In genomic region chr16:95340885-95341791, GRCm38 (mm10) we compare ENCODE assay signal across 9 mouse cellular contexts.
DNase-seq lines count a peak whose midpoint lies in the region; ATAC-seq and TF ChIP-seq lines count a peak whose summit lies in the region.
"Had no signal": no experiment of that assay in that cellular context is flagged by ENCODE, and none has a peak within 500 bp of the region (broad histone marks: within the 10 kb centered on the region; RNA-seq: fewer than 3 reads in every experiment).

No protein-coding gene starts in this region.

- peaks cover 5% of the 10 kb centered on the region; the same call in 1 of the 2 replicates for H3K27me3 ChIP-seq in E14TG2a.4 (ENCODE audit: insufficient read depth, low read length)
- H3K27me3 ChIP-seq in forebrain, embryonic 15.5 days: no peaks in the 10 kb centered on the region
- H3K27me3 ChIP-seq in liver, embryonic 16.5 days (ENCODE audit: control insufficient read depth, insufficient read depth, low read depth, low read length): no peaks in the 10 kb centered on the region

- 0 out of 2 replicates have a peak, but pooled peaks cover 6% of the 10 kb centered on the region for H3K9me3 ChIP-seq in E14TG2a.4 (ENCODE audit: low read length)
- no peaks in the 10 kb centered on the region for H3K9me3 ChIP-seq in forebrain, embryonic 15.5 days
- H3K9me3 ChIP-seq in liver, embryonic 16.5 days (replicated peaks; ENCODE audit: control insufficient read depth, low read length): no peaks in the 10 kb centered on the region

- 0 out of 2 replicates have a peak overlapping the region, but pooled peaks have one; percentile 1 for H3K9ac ChIP-seq in forebrain, embryonic 15.5 days (replicated peaks)
- H3K9ac ChIP-seq in liver, embryonic 16.5 days (ENCODE audit: low read depth, low read length): no peak overlapping the region

- H3K4me3 ChIP-seq in E14TG2a.4 (replicated peaks; ENCODE audit: low read length): no peak overlapping the region
- H3K4me3 ChIP-seq in forebrain, embryonic 15.5 days: peak overlapping the region; percentile 21; the same call in 1 of the 2 replicates
- no peak overlapping the region for H3K4me3 ChIP-seq in liver, embryonic 16.5 days (ENCODE audit: low read depth, low read length)
- H3K4me3 ChIP-seq in olfactory bulb, adult 2 months (ENCODE audit: insufficient read depth, low read depth, low read length): no peak overlapping the region; the same call in 1 of the 2 replicates

- peak; percentile 81 for TF ChIP-seq CTCF in E14TG2a.4 (conservative IDR thresholded peaks at IDR 0.05; ENCODE audit: low read length)
- TF ChIP-seq CTCF in olfactory bulb, adult 2 months (IDR thresholded peaks at IDR 0.05; ENCODE audit: insufficient read depth, low read depth, low read length): peak; percentile 75

- no peaks in the 10 kb centered on the region for H3K36me3 ChIP-seq in E14TG2a.4 (ENCODE audit: insufficient read depth, low read length)
- H3K36me3 ChIP-seq in forebrain, embryonic 15.5 days: no peaks in the 10 kb centered on the region
- H3K36me3 ChIP-seq in liver, embryonic 16.5 days (ENCODE audit: control insufficient read depth, insufficient read depth): no peaks in the 10 kb centered on the region

- intact Hi-C loops in heart, postnatal 14 days (cut with DNase I): loop anchor here (1.0 to 10.0 kb wide), 4 partner anchors 49 to 526 kb away; no protein-coding TSS in a partner anchor

- peak overlapping the region; percentile 36 for H3K4me2 ChIP-seq in forebrain, embryonic 15.5 days (replicated peaks)
- no peak overlapping the region for H3K4me2 ChIP-seq in liver, embryonic 16.5 days (ENCODE audit: low read depth, low read length)

- DNase-seq in c-Kit-positive CD71-positive TER-119-positive erythroid progenitor cells, embryonic 14.5 days (ENCODE audit: low spot score): peak; percentile 20
- peak; percentile 82 to 90 for DNase-seq in heart, postnatal 14 days
- peak; percentile 7 for DNase-seq in large intestine, adult 2 months (ENCODE audit: low read depth, low spot score)
- peak; percentile 43 to 61 for DNase-seq in thymus, adult 18-20 months

- no peak for TF ChIP-seq POLR2A in olfactory bulb, adult 2 months (IDR thresholded peaks at IDR 0.05; ENCODE audit: insufficient read depth, low read depth, low read length)

- WGBS in forebrain, embryonic 15.5 days: 15% methylated on average over 28 of the region's 28 CpGs
- WGBS in large intestine, adult 2 months: 28% methylated on average over 28 of the region's 28 CpGs
- 38% methylated on average over 28 of the region's 28 CpGs for WGBS in liver, embryonic 16.5 days (ENCODE audit: insufficient replicate concordance)
- WGBS in olfactory bulb, adult 2 months: 10% methylated on average over 28 of the region's 28 CpGs

- peak; percentile 91 for ATAC-seq in forebrain, embryonic 15.5 days (replicated peaks)
- 0 out of 2 replicates have a peak, but pooled peaks have one; percentile 27 for ATAC-seq in liver, embryonic 16.5 days (ENCODE audit: low read depth)

- H3K27ac ChIP-seq in forebrain, embryonic 15.5 days (replicated peaks): peak overlapping the region; percentile 61
- H3K27ac ChIP-seq in liver, embryonic 16.5 days (ENCODE audit: low read length): no peak overlapping the region
- H3K27ac ChIP-seq in olfactory bulb, adult 2 months (ENCODE audit: insufficient read depth, low read depth, low read length): peak overlapping the region; percentile 29; the same call in 1 of the 2 replicates
- H3K27ac ChIP-seq: macrophage had no signal

- peaks cover 8% of the 10 kb centered on the region; the same call in 1 of the 2 replicates for H3K4me1 ChIP-seq in E14TG2a.4 (replicated peaks; ENCODE audit: low read depth, low read length)
- H3K4me1 ChIP-seq in forebrain, embryonic 15.5 days: peaks cover 9% of the 10 kb centered on the region; the same call in 1 of the 2 replicates
- no peaks in the 10 kb centered on the region for H3K4me1 ChIP-seq in liver, embryonic 16.5 days (ENCODE audit: control insufficient read depth, low read depth, low read length)
- H3K4me1 ChIP-seq in olfactory bulb, adult 2 months (ENCODE audit: control insufficient read depth, insufficient read depth, low read length): peaks cover 10% of the 10 kb centered on the region

Comparison
In these comparisons a context has a peak if more than half of its experiments do, and no peak if none do; other contexts are left out.
1. DNase-seq: peak in every context shown above with its lines; median percentile 86 in heart, postnatal 14 days; 52 in thymus, adult 18-20 months; 20 in c-Kit-positive CD71-positive TER-119-positive erythroid progenitor cells, embryonic 14.5 days; 7 in large intestine, adult 2 months.